Mouse (Mus musculus): ENCODE measurements at regions not wholly inside any gene's neighbourhood (a gene's known extent, or its start where the extent isn't known, plus 50 kb on each side); places are given as distances from the start of the nearest gene placed in this dataset.

- Histone ChIP-seq H3K27me3 (ENCODE audit: insufficient read depth, low read length) (no peaks in the 10 kb centered on the region), H3K9me3 (replicated peaks; ENCODE audit: low read length) (no peaks in the 10 kb centered on the region), H3K4me1 (replicated peaks; ENCODE audit: insufficient read depth, low read length) (no peaks in the 10 kb centered on the region), H3K4me2 (ENCODE audit: low read length) (no peak overlapping the region), H3K36me3 (ENCODE audit: insufficient read depth, low read length) (no peaks in the 10 kb centered on the region), H3K27ac (no peak overlapping the region), H3K9ac (ENCODE audit: low read depth, low read length) (no peak overlapping the region), H3K4me3 (replicated peaks; ENCODE audit: low read depth, low read length) (no peak overlapping the region)
- DNase-seq (ENCODE audit: low spot score) = no peak
- ATAC-seq (replicated peaks; ENCODE audit: low FRiP score, low read depth) = no peak
- TF ChIP-seq CTCF (IDR thresholded peaks at IDR 0.05; ENCODE audit: low read depth) = no peak
Measured at GRCm38 (mm10) chr10:34762426-34762825, 279.2 kb downstream of the Frk start.

- TF ChIP-seq CTCF (IDR thresholded peaks at IDR 0.05; ENCODE audit: low read depth) = no peak
- H3K9me3 ChIP-seq (replicated peaks; ENCODE audit: low read length) = no peaks in the 10 kb centered on the region
- no peak overlapping the region for H3K4me3 ChIP-seq (replicated peaks; ENCODE audit: low read depth, low read length)
- no peaks in the 10 kb centered on the region for H3K4me1 ChIP-seq (replicated peaks; ENCODE audit: insufficient read depth, low read length)
- 48% methylated on average over 2 of the region's 2 CpGs for WGBS
- ATAC-seq (replicated peaks; ENCODE audit: low FRiP score, low read depth) (peak; percentile 66), DNase-seq (ENCODE audit: low spot score) (no peak)
- no peak overlapping the region for H3K9ac ChIP-seq (ENCODE audit: low read depth, low read length)
- H3K27me3 ChIP-seq (ENCODE audit: insufficient read depth, low read length) = no peaks in the 10 kb centered on the region
- H3K27ac ChIP-seq = no peak overlapping the region
- no peak overlapping the region for H3K4me2 ChIP-seq (ENCODE audit: low read length)
- H3K36me3 ChIP-seq (ENCODE audit: insufficient read depth, low read length) = no peaks in the 10 kb centered on the region
Measured at GRCm38 (mm10) chr10:34792099-34792498, 308.9 kb downstream of the Frk start.

- no peaks in the 10 kb centered on the region for H3K27me3 ChIP-seq (ENCODE audit: insufficient read depth, low read length)
- no peaks in the 10 kb centered on the region for H3K4me1 ChIP-seq (replicated peaks; ENCODE audit: insufficient read depth, low read length)
- 80% methylated on average over 3 of the region's 3 CpGs for WGBS
- H3K4me3 ChIP-seq (replicated peaks; ENCODE audit: low read depth, low read length) = no peak overlapping the region
- TF ChIP-seq CTCF (IDR thresholded peaks at IDR 0.05; ENCODE audit: low read depth) = no peak
- ATAC-seq (replicated peaks; ENCODE audit: low FRiP score, low read depth) (no peak), DNase-seq (ENCODE audit: low spot score) (no peak)
- no peak overlapping the region for H3K27ac ChIP-seq
- H3K36me3 ChIP-seq (ENCODE audit: insufficient read depth, low read length) = no peaks in the 10 kb centered on the region
- H3K9me3 ChIP-seq (replicated peaks; ENCODE audit: low read length) = no peaks in the 10 kb centered on the region
- H3K9ac ChIP-seq (ENCODE audit: low read depth, low read length) = no peak overlapping the region
- no peak overlapping the region for H3K4me2 ChIP-seq (ENCODE audit: low read length)
Measured at GRCm38 (mm10) chr10:34811131-34811530, 327.9 kb downstream of the Frk start.

GRCm38 (mm10) chr10:34824121-34824520, 340.9 kb downstream of the Frk start:
- H3K36me3 ChIP-seq (ENCODE audit: insufficient read depth, low read length) = no peaks in the 10 kb centered on the region
- H3K4me3 ChIP-seq (replicated peaks; ENCODE audit: low read depth, low read length) = no peak overlapping the region
- DNase-seq (ENCODE audit: low spot score) (no peak), ATAC-seq (replicated peaks; ENCODE audit: low FRiP score, low read depth) (no peak)
- no peak for TF ChIP-seq CTCF (IDR thresholded peaks at IDR 0.05; ENCODE audit: low read depth)
- H3K9me3 ChIP-seq (replicated peaks; ENCODE audit: low read length) = no peaks in the 10 kb centered on the region
- no peaks in the 10 kb centered on the region for H3K27me3 ChIP-seq (ENCODE audit: insufficient read depth, low read length)
- H3K4me1 ChIP-seq (replicated peaks; ENCODE audit: insufficient read depth, low read length) = no peaks in the 10 kb centered on the region
- no peak overlapping the region for H3K4me2 ChIP-seq (ENCODE audit: low read length)
- H3K27ac ChIP-seq = no peak overlapping the region
- H3K9ac ChIP-seq (ENCODE audit: low read depth, low read length) = no peak overlapping the region

GRCm38 (mm10) chr10:34842015-34842504, 358.9 kb downstream of the Frk start:
- WGBS = 93% methylated on average over 3 of the region's 3 CpGs
- H3K9ac ChIP-seq (ENCODE audit: low read depth, low read length) = no peak overlapping the region
- no peaks in the 10 kb centered on the region for H3K36me3 ChIP-seq (ENCODE audit: insufficient read depth, low read length)
- no peak overlapping the region for H3K27ac ChIP-seq
- no peaks in the 10 kb centered on the region for H3K4me1 ChIP-seq (replicated peaks; ENCODE audit: insufficient read depth, low read length)
- no peak for TF ChIP-seq CTCF (IDR thresholded peaks at IDR 0.05; ENCODE audit: low read depth)
- ATAC-seq (replicated peaks; ENCODE audit: low FRiP score, low read depth) = no peak
- H3K4me3 ChIP-seq (replicated peaks; ENCODE audit: low read depth, low read length) = no peak overlapping the region
- no peak overlapping the region for H3K4me2 ChIP-seq (ENCODE audit: low read length)
- DNase-seq (ENCODE audit: low spot score) = no peak
- H3K9me3 ChIP-seq (replicated peaks; ENCODE audit: low read length) = no peaks in the 10 kb centered on the region
- H3K27me3 ChIP-seq (ENCODE audit: insufficient read depth, low read length) = no peaks in the 10 kb centered on the region

- no peak overlapping the region for H3K27ac ChIP-seq
- no peak overlapping the region for H3K4me2 ChIP-seq (ENCODE audit: low read length)
- no peaks in the 10 kb centered on the region for H3K27me3 ChIP-seq (ENCODE audit: insufficient read depth, low read length)
- H3K36me3 ChIP-seq (ENCODE audit: insufficient read depth, low read length) = no peaks in the 10 kb centered on the region
- DNase-seq (ENCODE audit: low spot score) (no peak), ATAC-seq (replicated peaks; ENCODE audit: low FRiP score, low read depth) (no peak)
- H3K9ac ChIP-seq (ENCODE audit: low read depth, low read length) = no peak overlapping the region
- H3K4me1 ChIP-seq (replicated peaks; ENCODE audit: insufficient read depth, low read length) = no peaks in the 10 kb centered on the region
- WGBS = 85% methylated on average over 1 of the region's 1 CpGs
- no peak for TF ChIP-seq CTCF (IDR thresholded peaks at IDR 0.05; ENCODE audit: low read depth)
- no peak overlapping the region for H3K4me3 ChIP-seq (replicated peaks; ENCODE audit: low read depth, low read length)
- H3K9me3 ChIP-seq (replicated peaks; ENCODE audit: low read length) = no peaks in the 10 kb centered on the region
Measured at GRCm38 (mm10) chr10:34856494-34857146, 373.4 kb downstream of the Frk start.

GRCm38 (mm10) chr10:34862693-34863092, 379.5 kb downstream of the Frk start:
- ATAC-seq (replicated peaks; ENCODE audit: low FRiP score, low read depth) (no peak), DNase-seq (ENCODE audit: low spot score) (no peak)
- no peaks in the 10 kb centered on the region for H3K9me3 ChIP-seq (replicated peaks; ENCODE audit: low read length)
- TF ChIP-seq CTCF (IDR thresholded peaks at IDR 0.05; ENCODE audit: low read depth) = no peak
- H3K36me3 ChIP-seq (ENCODE audit: insufficient read depth, low read length) = no peaks in the 10 kb centered on the region
- H3K4me3 ChIP-seq (replicated peaks; ENCODE audit: low read depth, low read length) = no peak overlapping the region
- no peaks in the 10 kb centered on the region for H3K4me1 ChIP-seq (replicated peaks; ENCODE audit: insufficient read depth, low read length)
- 69% methylated on average over 1 of the region's 1 CpGs for WGBS
- no peaks in the 10 kb centered on the region for H3K27me3 ChIP-seq (ENCODE audit: insufficient read depth, low read length)
- no peak overlapping the region for H3K4me2 ChIP-seq (ENCODE audit: low read length)
- H3K9ac ChIP-seq (ENCODE audit: low read depth, low read length) = no peak overlapping the region
- H3K27ac ChIP-seq = no peak overlapping the region
